Mouse (Mus musculus) bone marrow, adult 2 months (tissue): Measurements from ENCODE around the gene Lrrk1.

Experiments used
- CTCF ChIP-seq: fragments of 200-500 bp; IDR thresholded peaks from 2 replicates; pipeline ENCODE4 v1.5.1; 2011; ENCODE audit warnings: low read length, control low read depth; ENCODE audit not compliant: control insufficient read depth, insufficient read depth
- POLR2A ChIP-seq: fragments of 200-500 bp; IDR thresholded peaks from 2 replicates; pipeline ENCODE4 v1.6.1; 2011; ENCODE audit warnings: low read depth, mild to moderate bottlenecking, control low read depth, low read length, borderline replicate concordance; ENCODE audit not compliant: control insufficient read depth

DNA sequence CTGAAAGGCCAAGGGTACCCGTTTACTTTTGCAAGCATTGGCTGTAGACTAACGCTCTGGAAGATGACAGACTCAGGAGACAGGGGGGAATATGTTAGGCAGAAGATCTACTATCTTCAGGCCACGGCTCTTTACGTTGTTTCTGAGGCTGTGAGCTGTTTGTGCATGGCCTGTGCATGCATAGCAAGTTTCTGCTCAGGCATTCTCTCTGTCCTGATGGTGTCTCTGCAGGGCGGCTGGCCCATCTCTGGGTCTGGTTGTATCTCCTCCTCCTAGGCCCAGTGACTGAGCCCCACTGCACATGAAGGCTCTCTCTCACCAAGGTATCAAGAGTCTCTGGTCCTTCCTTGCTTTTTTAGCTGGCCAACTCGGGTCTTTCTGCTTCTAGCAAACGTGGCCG lies 127.9 kb downstream of the Lrrk1 start:
- TF ChIP-seq CTCF (no peak), POLR2A (no peak)
